Mouse (Mus musculus) G1E (cell line): ENCODE results near the gene Pax2.

Source experiments
- CTCF ChIP-seq: IDR thresholded peaks from 2 replicates; pipeline ENCODE4 v1.5.1; 2012; ENCODE audit warnings: low read depth, low read length, inconsistent platforms, mixed read lengths
- POLR2AphosphoS5 ChIP-seq: IDR thresholded peaks from 2 replicates; pipeline ENCODE4 v1.6.1; 2012; ENCODE audit warnings: low read depth, low read length, inconsistent platforms; ENCODE audit not compliant: insufficient replicate concordance

GRCm38 (mm10) chr19:44821581-44821980 lies 65.7 kb downstream of the Pax2 start:
- TF ChIP-seq CTCF: no peak
- TF ChIP-seq POLR2AphosphoS5: no peak
